Mouse (Mus musculus): ENCODE measurements around the gene Eef1a1.
A peak's percentile ranks its signal among the peaks of the same experiment; 100 is the strongest.
"Not testable (repeated sequence)": the region's sequence is repeated elsewhere in the genome, so short reads cannot be mapped to it uniquely, and the experiment has no call there.

The Eef1a1 gene

DNA sequence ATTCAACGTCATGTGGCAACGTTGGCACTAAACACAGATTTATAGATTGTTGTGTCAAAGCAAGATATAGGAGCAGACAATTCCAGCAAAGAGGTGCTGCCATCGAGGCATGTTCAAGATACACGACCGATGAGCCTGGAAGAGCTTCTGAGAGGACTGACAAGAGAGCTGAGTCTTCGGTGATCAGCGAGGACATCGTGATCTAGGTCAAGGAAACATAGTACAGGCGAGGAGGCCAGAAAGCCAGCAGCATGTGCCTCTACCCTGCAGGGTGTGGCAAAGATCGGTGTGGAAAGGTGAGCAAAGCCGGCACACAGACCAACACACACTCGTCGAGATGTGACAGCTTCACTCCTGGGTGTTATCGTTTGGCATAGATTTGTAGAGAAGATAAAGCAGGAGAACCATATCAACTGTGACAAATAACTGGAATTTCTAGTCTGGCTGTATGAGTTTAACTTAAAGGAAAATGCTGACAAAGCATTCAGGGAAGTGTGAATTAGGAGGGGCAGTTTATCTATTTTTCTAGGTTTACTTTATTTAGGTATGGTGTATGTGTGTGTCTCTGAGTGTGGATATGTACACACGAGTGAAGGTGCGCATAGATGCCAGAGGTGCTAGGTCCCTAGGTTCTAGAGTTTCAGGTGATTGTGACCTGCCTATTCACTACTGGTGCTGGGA, 19.3 kb upstream of the Eef1a1 start:
- DNase-seq (ENCODE audit: inconsistent age in 2 of 2, low spot score in 1 of 2), result peak; percentile 82 to 84

DNA sequence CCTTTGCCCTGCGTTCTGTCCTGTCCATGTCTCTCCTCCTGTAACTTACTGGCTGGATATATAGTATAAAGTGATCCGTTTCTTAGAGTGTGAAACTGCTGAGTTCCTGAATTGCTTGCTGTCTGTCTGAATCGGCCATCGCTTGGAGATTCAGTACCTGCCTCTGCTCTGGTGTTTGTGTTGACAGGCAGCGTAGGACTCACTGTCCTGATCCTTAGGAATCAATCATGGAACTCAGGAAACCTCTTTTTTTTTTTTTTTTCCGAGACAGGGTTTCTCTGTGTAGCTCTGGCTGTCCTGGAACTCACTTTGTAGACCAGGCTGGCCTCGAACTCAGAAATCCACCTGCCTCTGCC, 17.7 kb upstream of the Eef1a1 start:
- no peak for DNase-seq (ENCODE audit: inconsistent age in 2 of 2, low spot score in 1 of 2)

DNA sequence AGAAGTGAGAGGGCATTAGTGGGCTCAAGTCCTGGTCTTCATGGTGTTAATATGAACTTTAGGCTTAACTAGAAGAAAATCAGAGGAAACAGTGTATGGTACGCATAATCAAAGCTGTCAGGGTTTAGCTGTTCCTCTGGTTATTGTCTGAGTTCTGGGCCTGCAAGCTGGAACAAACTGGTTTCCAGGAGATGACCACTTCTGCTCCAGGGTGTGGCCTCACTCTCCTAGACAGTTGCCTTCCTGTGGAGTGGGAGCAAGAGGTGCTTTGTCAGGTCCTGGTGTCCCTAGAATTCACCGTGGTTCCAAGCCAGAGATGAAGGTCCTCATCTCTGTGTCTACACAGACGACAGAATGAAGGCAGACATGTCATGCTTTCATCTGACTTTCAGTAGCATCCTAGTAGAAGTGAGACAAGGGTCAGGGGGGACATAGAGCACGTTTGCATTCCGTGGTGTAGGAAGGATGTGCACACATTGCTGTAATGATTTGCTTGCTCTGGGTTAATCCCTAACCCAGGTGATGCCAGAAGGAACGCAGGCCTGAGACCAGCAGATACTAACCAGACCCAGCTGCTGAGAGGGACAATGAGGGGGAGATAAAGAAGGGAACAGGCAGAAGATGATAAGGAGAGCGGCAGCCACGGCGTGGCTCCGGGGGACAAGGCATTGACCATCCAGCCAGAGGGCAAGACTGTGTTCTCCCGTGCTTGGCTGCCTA, 17.2 kb upstream of the Eef1a1 start:
- no peak for DNase-seq (ENCODE audit: inconsistent age in 2 of 2, low spot score in 1 of 2)

DNA sequence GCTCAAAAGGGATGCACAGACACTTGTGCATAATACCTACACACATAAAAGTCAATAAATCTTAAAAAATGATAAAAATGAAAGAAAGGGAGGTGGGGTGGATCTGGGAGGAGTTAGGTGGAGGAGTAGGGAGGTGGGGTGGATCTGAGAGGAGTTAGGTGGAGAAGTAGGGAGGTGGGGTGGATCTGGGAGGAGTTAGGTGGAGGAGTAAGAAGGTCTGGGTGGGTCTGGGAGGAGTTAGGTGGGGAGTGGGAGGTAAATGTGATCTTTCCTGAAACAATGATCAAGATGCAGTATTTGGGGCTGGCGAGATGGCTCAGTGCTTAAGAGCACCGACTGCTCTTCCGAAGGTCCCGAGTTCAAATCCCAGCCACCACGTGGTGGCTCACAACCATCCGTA, 16.3 kb upstream of the Eef1a1 start:
- no peak for DNase-seq (ENCODE audit: inconsistent age in 2 of 2, low spot score in 1 of 2)

DNA sequence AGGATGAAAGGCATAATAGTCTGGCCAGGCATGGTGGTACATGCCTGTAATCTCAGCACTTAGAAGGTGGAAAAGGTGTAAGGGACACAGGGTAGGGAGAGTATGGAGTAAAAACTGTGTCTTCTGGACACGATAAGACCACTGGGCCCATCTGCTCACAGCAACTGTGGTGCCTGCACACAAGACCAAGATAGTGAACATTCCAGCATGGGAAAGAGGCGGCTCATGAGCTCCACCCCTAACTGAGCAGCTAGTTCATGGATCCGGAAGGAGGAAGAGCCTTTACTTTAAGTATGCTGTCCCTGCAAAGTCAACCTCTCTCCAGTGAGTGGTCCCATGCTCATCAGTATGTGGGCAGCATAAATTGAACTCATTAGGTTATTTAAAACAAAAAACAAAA, 15.7 kb upstream of the Eef1a1 start:
- DNase-seq (ENCODE audit: inconsistent age in 2 of 2, low spot score in 1 of 2), result no peak

DNA sequence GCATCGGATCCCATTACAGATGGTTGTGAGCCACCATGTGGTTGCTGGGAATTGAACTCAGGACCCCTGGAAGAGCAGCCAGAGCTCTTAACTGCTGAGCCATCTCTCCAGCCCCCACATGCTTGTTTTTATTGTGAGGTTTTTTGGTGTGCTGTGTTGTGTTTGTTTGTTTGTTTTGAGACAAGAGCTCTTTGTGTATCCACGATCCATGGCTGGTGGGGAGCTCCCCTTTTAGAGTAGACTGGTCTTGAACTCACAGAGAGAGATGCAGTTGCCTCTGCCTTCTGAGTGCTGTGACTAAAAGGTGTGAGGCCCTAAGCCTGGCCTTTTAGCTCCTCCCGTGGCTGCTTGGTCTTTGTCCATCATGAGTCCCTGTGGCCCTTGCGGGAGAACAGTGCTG, 15.2 kb upstream of the Eef1a1 start:
- DNase-seq (ENCODE audit: inconsistent age in 2 of 2, low spot score in 1 of 2), result no peak

DNA sequence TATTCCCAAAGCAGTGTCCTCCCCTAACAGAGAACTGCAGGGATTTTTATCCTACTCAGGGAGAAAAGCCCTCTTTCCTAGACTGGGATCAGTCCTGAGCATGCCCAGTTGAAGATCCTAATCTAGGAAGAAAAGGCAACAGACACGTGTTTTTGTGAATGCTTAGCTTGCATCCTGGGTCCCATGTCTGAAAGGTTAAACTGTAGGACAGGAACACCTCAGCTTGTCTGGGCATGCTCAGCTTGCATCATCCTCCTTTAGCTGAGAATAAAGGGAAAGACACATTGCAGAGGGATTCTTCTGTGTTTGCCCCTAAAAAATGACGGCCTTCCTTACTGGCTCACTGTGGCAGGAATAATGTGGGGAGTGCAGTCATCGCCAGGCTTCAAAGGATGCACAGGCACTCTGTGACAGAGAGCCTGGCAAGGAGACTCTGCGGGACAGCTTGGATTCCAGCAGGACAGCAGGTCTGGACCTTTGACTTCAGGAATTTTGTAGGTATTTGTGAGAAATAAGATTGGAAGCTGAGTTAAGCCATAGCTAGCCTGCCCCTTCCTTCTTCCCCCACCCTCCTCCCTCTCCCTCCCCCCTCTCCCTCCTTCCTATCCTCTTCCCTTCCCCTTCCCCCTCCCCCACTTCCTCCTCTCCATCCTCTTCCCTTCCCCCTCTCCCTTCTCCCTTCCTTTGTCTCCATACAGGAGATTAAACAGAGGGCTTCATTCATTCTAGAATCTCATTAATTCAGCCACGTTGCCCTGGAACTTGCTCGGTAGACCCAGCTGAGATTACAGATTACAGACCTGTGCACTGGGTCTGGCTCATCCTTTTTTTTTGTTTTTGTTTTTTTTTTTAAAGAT, 14.5 kb upstream of the Eef1a1 start:
- peak in 1 of 2 experiments; percentile 39 for DNase-seq (ENCODE audit: inconsistent age in 2 of 2, low spot score in 1 of 2)

DNA sequence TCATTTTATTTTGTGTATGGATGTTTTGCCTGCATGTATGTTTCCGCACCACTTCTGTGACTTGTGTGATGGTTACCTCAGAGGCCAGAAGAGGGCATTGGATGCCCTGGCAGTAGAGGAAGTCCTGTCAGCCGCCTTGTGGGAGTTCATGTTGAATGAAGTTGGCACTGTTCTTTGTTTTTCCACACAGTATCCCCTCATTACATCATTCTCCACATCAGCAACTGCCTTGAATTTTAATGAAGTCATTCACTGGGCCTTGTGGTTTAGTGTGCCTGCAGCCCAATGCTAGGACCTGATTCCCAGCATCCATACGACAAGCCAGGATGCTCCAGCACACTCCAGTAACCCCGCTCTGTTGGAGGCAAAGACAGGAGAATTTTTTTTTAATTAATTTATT, 12.3 kb upstream of the Eef1a1 start:
- no peak for DNase-seq (ENCODE audit: inconsistent age in 2 of 2, low spot score in 1 of 2)

DNA sequence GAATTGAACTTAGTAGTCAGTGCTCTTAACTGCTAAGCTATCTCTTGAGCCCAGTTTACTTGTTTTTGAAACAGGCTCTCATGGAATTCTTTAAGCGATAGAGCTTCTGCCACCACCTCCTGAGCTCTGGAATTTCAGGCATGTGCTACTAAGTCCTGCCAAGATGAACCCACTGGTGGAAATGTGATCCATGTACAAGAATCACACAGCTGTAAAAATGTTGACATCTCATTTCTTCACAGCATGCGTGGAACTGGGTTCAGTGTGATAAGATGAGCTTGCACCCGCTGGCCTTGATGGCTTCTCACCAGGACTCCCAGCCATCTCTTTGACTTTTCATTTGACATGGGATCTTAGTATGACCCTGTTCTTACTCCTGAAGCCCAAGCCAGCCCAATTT, 11.4 kb upstream of the Eef1a1 start:
- no peak for DNase-seq (ENCODE audit: inconsistent age in 2 of 2, low spot score in 1 of 2)

DNA sequence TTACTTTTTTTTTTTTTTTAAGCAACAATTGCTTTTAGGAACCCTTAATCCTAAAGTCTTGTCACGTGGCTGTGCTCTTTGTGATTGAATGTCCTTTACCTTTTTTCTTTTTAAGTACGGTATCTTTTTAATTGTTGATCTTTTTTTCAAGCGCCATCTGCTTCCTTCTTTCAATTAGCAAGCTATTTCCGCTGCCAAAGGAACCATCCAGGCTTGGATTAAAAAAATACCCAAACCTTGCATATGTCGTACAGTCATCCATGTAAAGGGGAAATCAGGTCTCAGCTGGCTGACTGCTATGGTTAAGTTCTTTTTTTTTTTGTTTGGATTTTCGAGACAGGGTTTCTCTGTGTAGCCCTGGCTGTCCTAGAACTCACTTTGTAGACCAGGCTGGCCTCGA, 4.2 kb upstream of the Eef1a1 start:
- no peak for DNase-seq (ENCODE audit: inconsistent age in 2 of 2, low spot score in 1 of 2)

DNA sequence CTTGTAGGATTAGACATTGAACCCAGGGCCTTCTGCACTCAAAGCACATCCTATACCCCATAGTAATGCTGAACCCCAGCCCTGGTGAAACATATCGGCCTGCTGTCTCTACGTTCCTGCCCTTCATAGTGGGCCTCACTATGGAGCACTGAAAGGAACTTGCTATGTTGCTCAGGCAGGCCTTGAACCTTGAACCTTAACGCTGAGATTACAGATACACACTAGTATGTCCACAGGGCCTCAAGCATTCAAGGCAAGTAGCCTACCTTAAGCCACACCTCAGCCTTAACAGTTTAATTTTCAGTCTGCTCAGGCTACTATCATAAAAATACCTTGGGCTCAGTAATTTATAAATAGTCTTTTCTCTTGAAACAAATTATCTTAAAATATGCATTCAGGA, 3.3 kb upstream of the Eef1a1 start:
- DNase-seq (ENCODE audit: inconsistent age in 2 of 2, low spot score in 1 of 2), result no peak

DNA sequence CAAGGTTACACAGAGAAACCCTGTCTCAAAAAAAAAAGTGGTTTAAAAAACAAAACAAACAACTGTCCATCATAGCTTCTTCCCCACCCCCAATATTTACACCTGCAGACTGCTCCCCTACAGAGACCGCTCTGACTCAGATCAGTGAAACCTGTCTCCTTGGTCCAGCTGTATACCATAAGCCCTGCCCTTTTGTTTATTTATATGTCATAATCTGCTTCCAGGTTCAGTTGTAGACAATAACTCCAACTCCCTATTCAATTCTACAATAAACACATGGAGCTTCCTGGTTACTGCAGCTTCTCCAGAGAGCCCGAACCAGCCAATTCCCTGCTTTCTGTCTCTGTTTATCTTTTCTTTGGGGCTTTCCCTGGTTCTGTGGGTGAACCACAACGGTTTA, 2.2 kb upstream of the Eef1a1 start:
- no peak for DNase-seq (ENCODE audit: inconsistent age in 2 of 2, low spot score in 1 of 2)

DNA sequence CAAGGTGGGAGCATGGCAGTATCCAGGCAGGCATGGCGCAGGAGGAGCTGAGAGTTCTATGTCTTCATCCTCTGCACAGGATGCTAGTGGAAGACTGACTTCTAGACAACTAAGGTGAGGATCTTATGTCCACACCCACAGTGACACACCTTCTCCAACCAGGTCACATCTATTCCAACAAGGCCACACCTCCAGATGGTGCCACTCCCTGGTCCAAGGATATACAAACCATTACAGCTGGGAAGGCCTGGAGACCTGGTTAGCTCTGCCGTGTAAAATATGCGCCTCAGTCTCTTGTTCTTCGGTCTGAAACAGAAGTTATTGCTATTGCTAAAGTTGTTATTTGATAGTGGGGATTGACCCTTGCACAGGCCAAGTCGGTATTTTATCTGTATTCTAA, 930 bp downstream of the Eef1a1 start:
- not testable (repeated sequence) for DNase-seq (ENCODE audit: inconsistent age in 2 of 2, low spot score in 1 of 2)

DNA sequence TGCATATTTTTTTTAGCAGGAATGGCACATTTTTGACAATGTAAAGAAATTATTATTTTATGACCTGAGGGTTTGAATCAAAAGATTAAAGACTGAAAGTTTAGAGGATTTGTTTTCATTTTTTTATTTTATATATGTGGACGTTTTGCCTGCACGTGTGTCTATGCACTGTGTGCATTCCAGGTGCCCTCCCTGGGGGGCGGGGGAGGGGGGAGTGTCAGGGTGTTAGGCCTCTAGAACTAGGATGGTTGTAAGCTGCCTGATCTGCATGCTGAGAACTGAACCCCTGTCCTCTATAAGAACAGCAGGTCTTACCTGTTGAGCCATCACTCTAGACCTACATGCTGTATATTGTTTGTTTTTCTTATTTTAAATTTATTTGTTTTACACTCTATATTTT, 4.3 kb downstream of the Eef1a1 start:
- DNase-seq (ENCODE audit: inconsistent age in 2 of 2, low spot score in 1 of 2), result no peak

DNA sequence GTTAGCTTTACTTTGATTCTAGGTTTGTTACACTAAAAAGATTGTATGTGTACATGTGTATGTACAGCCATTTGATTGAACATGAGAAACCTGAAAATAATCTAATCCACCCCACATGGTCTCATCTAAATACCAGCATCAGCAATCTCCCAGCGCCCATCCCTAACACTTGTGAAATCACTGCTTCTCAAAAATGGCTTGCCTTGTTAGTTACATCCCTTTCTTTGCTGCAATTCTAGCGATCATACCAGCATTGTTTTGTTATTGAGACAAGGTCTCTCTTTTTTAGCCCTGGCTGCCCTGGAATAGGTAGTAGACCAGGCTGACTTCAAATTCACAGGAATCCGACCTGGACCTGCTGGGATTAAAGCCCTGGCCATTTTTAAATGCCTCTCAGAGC, 6.6 kb downstream of the Eef1a1 start:
- no peak for DNase-seq (ENCODE audit: inconsistent age in 2 of 2, low spot score in 1 of 2)

DNA sequence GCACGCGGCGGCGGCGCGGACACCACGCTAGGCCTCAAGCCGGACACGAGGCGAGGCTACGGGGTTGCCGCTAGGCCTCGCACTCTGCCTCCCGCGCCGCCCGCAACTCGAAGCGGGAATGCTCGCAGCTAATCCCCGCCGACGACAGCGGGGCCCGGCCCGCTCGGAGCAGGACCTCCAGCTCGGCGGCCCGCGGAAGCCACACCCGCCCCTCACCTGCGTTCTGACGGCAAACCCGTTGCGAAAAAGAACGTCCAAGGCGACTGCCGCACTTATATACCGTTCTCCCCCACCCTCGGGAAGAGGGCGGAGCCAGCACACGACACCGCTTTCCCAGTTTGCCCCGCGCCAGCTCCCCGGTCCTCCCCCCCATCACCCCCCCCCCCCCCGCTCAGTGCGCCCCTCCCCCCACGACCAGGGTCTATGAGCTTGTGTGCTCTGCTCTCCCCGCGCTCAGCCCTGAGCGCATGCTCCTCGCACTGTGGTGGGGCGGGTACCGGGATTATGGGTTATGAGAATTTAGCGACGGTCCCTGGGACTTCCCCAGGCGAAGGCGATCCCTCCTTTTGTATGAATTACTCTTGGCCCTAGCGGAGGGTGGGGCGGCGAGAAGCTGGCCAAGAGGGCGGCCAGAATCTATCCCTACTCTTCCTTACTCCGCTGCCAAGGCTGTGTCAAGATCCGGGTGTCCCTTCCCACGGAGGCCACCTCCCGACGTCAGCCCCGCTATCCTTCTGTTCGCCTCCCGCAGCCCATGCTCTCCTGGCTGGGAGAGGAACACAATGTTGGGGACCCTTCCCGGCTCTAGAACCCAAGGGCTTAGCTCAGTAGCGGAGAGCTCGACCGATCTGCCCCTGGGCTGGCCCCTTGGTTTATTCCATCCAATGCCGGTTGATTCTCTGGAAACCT, 7.3 kb downstream of the Eef1a1 start:
- DNase-seq (ENCODE audit: inconsistent age in 2 of 2, low spot score in 1 of 2), result peak; percentile 98 to 99

DNA sequence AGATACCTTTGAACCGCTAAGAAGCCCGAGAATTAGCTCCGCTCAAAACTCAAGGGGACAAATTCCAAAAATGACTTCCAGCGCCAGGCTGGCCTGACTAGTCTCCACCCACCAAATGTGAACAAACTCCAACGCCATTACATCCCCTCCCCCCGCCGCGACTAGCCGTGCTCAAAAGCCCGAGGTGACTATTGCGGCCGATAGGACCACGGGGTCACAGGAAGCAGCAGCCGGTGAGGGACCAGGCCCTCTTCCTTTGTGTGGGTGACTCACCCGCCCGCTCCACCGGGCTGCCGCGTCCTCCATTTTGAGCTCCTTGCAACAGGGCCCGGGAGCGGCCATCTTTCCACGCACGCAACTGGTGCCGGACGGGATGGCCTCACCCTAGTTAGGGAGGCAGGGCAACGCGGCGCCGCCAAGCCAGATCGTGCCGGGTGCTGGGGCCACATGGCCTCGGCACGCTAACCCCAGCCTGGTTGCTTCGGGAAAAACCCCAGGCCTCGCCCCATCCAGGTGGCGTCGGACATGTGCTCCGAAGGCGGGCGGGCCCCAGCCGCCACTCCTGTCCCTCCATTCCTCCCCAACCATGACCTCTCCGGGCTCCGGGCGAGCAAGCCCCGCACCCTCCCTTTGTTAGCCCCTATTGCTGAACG, 8.1 kb downstream of the Eef1a1 start:
- DNase-seq (ENCODE audit: inconsistent age in 2 of 2, low spot score in 1 of 2), result peak; percentile 88 to 93

DNA sequence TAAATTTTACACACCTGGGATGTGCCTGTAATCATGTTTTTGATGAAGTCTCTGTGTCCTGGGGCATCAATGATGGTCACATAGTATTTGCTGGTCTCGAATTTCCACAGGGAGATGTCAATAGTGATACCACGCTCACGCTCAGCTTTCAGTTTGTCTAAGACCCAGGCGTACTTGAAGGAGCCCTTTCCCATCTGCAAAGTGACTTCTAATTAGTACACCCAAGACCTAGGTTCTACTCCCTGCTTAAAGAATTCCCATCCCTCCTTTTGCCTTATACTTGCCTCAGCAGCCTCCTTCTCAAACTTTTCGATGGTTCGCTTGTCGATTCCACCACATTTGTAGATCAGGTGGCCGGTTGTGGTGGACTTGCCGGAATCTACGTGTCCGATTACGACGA, 8.7 kb downstream of the Eef1a1 start:
- DNase-seq (ENCODE audit: inconsistent age in 2 of 2, low spot score in 1 of 2), result peak in 1 of 2 experiments; percentile 66

DNA sequence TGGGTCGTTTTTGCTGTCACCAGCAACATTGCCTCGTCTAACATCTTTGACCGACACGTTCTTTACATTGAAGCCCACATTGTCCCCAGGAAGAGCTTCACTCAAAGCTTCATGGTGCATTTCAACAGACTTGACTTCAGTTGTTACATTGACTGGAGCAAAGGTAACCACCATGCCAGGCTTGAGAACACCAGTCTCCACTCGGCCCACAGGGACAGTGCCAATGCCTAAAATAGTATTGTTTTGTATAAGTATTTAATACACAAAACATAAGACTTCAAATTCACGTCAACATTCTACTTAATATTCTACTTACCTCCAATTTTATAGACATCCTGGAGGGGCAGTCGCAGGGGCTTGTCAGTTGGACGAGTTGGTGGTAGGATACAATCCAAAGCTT, 9.6 kb downstream of the Eef1a1 start:
- DNase-seq (ENCODE audit: inconsistent age in 2 of 2, low spot score in 1 of 2), result not testable (repeated sequence)

DNA sequence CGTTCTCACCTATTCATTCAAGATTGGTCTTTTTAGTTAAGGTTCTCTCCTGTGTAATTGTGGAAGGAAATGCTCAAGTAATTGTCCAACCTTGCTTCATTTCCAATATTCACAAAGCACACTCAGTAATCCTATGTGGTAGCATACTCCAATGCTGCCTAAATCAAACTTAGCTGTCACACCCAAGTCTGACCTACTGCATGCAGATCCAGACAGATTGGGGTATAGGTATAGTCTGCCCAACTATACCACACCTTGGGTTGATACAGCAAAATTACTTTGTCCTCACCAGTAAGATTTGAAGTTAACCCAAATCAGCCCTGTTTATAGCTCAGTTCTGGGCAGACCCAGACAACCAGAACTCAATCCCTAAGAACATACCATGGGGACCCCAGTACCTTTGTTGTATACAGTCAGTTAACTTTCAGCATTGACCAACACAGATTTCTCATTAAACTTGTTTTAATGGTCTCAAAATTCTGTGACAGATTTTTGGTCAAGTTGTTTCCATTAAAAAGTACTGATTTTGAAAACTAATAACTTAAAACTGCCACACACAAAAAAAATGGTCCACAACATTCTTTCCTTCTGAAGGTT, 10.8 kb downstream of the Eef1a1 start:
- peak in 1 of 2 experiments; percentile 54 for DNase-seq (ENCODE audit: inconsistent age in 2 of 2, low spot score in 1 of 2)
